Comparison of ENCODE assay signal across 9 mouse cellular contexts in genomic region chr12:76596292-76597023, GRCm38 (mm10).
DNase-seq lines count a peak whose midpoint lies in the region; ATAC-seq and TF ChIP-seq lines count a peak whose summit lies in the region.
"Had no signal": no experiment of that assay in that cellular context is flagged by ENCODE, and none has a peak within 500 bp of the region (broad histone marks: within the 10 kb centered on the region; RNA-seq: fewer than 3 reads in every experiment).

No protein-coding gene starts in this region.

- no peak for DNase-seq in testis, postnatal 14 days (ENCODE audit: low spot score)
- DNase-seq in cerebellum, postnatal 25 days, result peak; percentile 84 to 89
- peak; percentile 34 to 61 for DNase-seq in gastrocnemius, adult 8-10 months (ENCODE audit: low spot score in 2 of 2)
- peak; percentile 81 for DNase-seq in left cerebral cortex, postnatal 4 days
- DNase-seq in splenic B cell, adult 2 months (ENCODE audit: low read depth, low spot score), result peak; percentile 79

- 58% methylated on average over 15 of the region's 15 CpGs for WGBS in intestine, embryonic 16.5 days
- WGBS in midbrain, embryonic 16.5 days, result 60% methylated on average over 15 of the region's 15 CpGs

- no peak overlapping the region for H3K4me2 ChIP-seq in intestine, embryonic 16.5 days (ENCODE audit: low read depth, low read length)
- no peak overlapping the region for H3K4me2 ChIP-seq in midbrain, embryonic 16.5 days (ENCODE audit: low read length)
- H3K4me2 ChIP-seq: embryonic facial prominence, embryonic 12.5 days had no signal

- no peaks in the 10 kb centered on the region for H3K9me3 ChIP-seq in intestine, embryonic 16.5 days (ENCODE audit: control insufficient read depth, low read length)
- H3K9me3 ChIP-seq in midbrain, embryonic 16.5 days (replicated peaks; ENCODE audit: control insufficient read depth, low read length, poor library complexity, severe bottlenecking), result no peaks in the 10 kb centered on the region
- H3K9me3 ChIP-seq: embryonic facial prominence, embryonic 12.5 days had no signal

- no peaks in the 10 kb centered on the region for H3K4me1 ChIP-seq in testis, adult 2 months (ENCODE audit: control insufficient read depth, insufficient read depth, low read length)
- peaks cover 18% of the 10 kb centered on the region for H3K4me1 ChIP-seq in intestine, embryonic 16.5 days (ENCODE audit: control insufficient read depth, insufficient read depth, low read length)
- peaks cover 4% of the 10 kb centered on the region; the same call in 1 of the 2 replicates for H3K4me1 ChIP-seq in midbrain, embryonic 16.5 days (ENCODE audit: control insufficient read depth, insufficient read depth, low read length)

- H3K36me3 ChIP-seq in testis, adult 2 months (ENCODE audit: control insufficient read depth, insufficient read depth, low read length), result no peaks in the 10 kb centered on the region
- H3K36me3 ChIP-seq in intestine, embryonic 16.5 days (ENCODE audit: control insufficient read depth, insufficient read depth, low read length), result no peaks in the 10 kb centered on the region
- H3K36me3 ChIP-seq in midbrain, embryonic 16.5 days (ENCODE audit: control insufficient read depth, insufficient read depth, low read length), result no peaks in the 10 kb centered on the region
- H3K36me3 ChIP-seq in splenic B cell, adult 2 months (ENCODE audit: control insufficient read depth, insufficient read depth, low read length, poor library complexity, severe bottlenecking), result no peaks in the 10 kb centered on the region
- H3K36me3 ChIP-seq: embryonic facial prominence, embryonic 12.5 days had no signal

- no peak overlapping the region for H3K4me3 ChIP-seq in testis, adult 2 months (ENCODE audit: control insufficient read depth, low read depth, low read length)
- H3K4me3 ChIP-seq in intestine, embryonic 16.5 days (ENCODE audit: low read length), result no peak overlapping the region
- no peak overlapping the region for H3K4me3 ChIP-seq in midbrain, embryonic 16.5 days (ENCODE audit: low read depth, low read length)
- H3K4me3 ChIP-seq: embryonic facial prominence, embryonic 12.5 days had no signal

- TF ChIP-seq CTCF in testis, adult 2 months (IDR thresholded peaks at IDR 0.05; ENCODE audit: control insufficient read depth, insufficient read depth, insufficient replicate concordance, low read depth, low read length), result peak; percentile 78; the same call in 1 of the 2 replicates

- H3K27ac ChIP-seq in testis, adult 2 months (ENCODE audit: control insufficient read depth, insufficient read depth, low read depth, low read length), result no peak overlapping the region
- H3K27ac ChIP-seq in intestine, embryonic 16.5 days (ENCODE audit: low read length), result no peak overlapping the region
- H3K27ac ChIP-seq in midbrain, embryonic 16.5 days (ENCODE audit: low read length), result no peak overlapping the region
- H3K27ac ChIP-seq: embryonic facial prominence, embryonic 12.5 days had no signal

- no peak overlapping the region for H3K9ac ChIP-seq in intestine, embryonic 16.5 days (ENCODE audit: low read depth, low read length)
- H3K9ac ChIP-seq in midbrain, embryonic 16.5 days (ENCODE audit: low read depth, low read length), result no peak overlapping the region
- H3K9ac ChIP-seq: embryonic facial prominence, embryonic 12.5 days had no signal

- intact Hi-C loops in left cerebral cortex, postnatal 4 days (cut with DNase I), result loop anchor here (10.0 kb wide), 2 partner anchors 102 to 192 kb away; partner anchors contain the start of gene Hspa2

- TF ChIP-seq POLR2A in testis, adult 2 months (IDR thresholded peaks at IDR 0.05; ENCODE audit: control insufficient read depth, low read depth, low read length), result no peak

- ATAC-seq in intestine, embryonic 16.5 days, result 0 out of 2 replicates have a peak, but pooled peaks have one; percentile 19
- peak; percentile 63 for ATAC-seq in midbrain, embryonic 16.5 days

- no peaks in the 10 kb centered on the region for H3K27me3 ChIP-seq in testis, adult 2 months (ENCODE audit: control insufficient read depth, insufficient read depth, low read length)
- no peaks in the 10 kb centered on the region for H3K27me3 ChIP-seq in intestine, embryonic 16.5 days (replicated peaks; ENCODE audit: control insufficient read depth, insufficient read depth, low read length)
- no peaks in the 10 kb centered on the region for H3K27me3 ChIP-seq in midbrain, embryonic 16.5 days (ENCODE audit: control insufficient read depth, insufficient read depth, low read depth, low read length)
- no peaks in the 10 kb centered on the region for H3K27me3 ChIP-seq in splenic B cell, adult 2 months (ENCODE audit: control insufficient read depth, insufficient read depth, low read length, poor library complexity, severe bottlenecking)
